Mouse (Mus musculus) ES-E14 (cell line): ENCODE results near the gene Cdhr4.

Source experiments
- ZC3H11A ChIP-seq: IDR thresholded peaks from 2 replicates; pipeline ENCODE4 v1.6.1; 2012; ENCODE audit warnings: low read depth, mild to moderate bottlenecking, inconsistent platforms, low read length, borderline replicate concordance
- ZNF384 ChIP-seq: IDR thresholded peaks from 2 replicates; pipeline ENCODE4 v1.6.1; 2012; ENCODE audit warnings: low read depth, low read length, inconsistent platforms

GRCm38 (mm10) chr9:107964681-107965080, 27.6 kb upstream of the Cdhr4 start:
- no peak for TF ChIP-seq ZNF384
- no peak for TF ChIP-seq ZC3H11A
